Mouse (Mus musculus) CD4-positive helper T cell, adult 2 months (primary cell): ENCODE results near the gene Cldn10.
A peak's percentile ranks its signal among the peaks of the same experiment; 100 is the strongest.

ENCODE experiments used
- DNase-seq: peaks from one replicate; pipeline ENCODE4 v3.0.0-alpha.2; 2012; ENCODE audit warnings: low read depth, missing footprints, low spot score

The Cldn10 gene

GRCm38 (mm10) chr14:118827283-118827904 lies 39.7 kb downstream of the Cldn10 start:
- DNase-seq = no peak

DNA sequence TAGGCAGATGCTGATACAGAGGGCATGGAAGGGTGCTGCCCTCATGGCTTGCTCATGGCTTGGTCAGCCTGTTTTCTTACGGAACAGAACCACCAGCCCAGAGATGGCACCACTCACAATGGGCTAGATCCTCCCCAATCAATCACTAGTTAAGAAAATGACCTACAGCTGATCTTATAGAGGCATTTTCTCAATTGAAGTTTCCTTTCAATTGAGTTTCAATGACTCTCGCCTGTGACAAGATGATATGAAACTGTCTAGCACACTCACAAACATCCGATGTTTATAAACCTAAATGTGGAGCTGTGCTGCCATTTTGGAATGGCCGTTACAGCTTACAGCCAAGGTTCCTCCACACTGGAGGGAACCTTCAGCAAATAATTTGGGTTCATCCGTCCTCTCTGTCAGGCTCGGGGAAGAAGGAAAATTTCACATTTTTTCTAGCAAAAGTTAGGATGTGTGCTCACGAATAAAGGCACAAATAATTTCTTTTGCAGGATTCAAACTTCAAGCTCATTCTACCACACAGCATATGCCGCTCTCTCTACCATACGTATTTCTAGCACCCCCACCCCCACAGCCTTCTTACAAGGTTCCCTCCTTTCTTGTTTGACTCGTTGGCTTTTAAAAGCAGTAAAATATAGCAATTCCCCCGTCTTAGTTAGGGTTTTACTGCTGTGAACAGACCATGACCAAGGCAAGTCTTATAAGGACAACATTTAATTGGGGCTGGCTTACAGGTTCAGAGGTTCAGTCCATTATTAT lies 41.8 kb downstream of the Cldn10 start:
- DNase-seq = no peak

DNA sequence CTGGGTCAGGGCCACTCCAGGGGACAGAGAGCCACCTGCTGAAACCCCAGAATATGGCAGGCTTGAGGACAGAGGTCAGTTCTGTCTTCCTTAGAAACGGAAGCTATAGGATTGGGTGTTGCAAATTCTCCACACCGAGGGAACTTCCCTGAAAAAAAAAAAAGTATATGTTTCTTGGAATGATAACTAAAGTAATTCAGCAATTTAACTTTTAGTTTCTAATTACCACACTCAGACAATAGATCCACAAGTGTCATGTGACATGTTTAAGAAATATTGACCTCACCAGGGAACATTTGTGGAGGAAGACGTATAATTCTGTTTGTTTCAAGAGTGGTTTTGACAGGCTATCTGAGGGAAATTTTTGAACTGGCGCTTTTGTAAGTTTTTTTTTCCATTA lies 43.9 kb downstream of the Cldn10 start:
- DNase-seq = no peak

DNA sequence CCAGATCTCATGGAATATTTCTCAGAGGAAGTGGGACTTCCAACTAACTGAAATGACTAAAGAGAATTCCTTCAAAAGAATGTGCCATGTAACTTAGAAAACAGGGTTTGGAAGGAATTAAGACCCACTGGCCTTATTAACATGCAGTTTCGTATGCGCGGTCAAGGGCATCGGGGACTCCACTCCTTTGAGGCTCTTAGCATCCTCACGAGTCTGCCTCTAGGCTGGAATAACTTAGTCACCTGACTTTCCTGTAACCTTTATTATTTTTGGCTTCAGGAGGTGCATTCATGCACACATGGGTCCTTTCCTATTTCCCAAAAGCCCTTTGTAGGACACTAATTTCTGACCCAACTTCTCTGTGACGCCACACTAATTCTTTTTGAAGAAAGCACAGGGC lies 45.5 kb downstream of the Cldn10 start:
- DNase-seq = no peak

GRCm38 (mm10) chr14:118834313-118834712 lies 46.6 kb downstream of the Cldn10 start:
- DNase-seq = peak; percentile 83

DNA sequence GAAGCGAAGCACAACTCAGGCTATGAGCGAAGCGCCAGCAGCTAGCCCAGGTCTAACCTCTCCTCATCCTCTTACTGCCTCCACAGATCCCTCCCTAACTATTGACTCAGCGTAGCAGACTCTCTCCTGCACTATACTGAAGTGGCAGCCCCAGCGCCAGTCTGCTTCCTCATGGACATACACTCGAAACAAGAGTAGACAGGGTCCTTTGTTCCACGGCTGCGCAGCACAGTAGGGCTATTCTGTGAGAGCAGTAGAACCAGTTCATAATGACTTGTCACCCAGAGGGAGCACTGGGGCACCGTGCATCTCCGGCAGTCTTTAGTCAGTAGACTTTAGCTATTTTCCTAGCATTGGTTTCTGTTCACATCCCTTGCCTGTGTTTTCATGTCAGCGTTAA lies 48.4 kb downstream of the Cldn10 start:
- no peak for DNase-seq

- DNase-seq = no peak
These were observed 49.0 kb downstream of the Cldn10 start for GRCm38 (mm10) chr14:118836754-118837153.

- DNase-seq = no peak
These were observed 50.9 kb downstream of the Cldn10 start for GRCm38 (mm10) chr14:118838556-118839120.

DNA sequence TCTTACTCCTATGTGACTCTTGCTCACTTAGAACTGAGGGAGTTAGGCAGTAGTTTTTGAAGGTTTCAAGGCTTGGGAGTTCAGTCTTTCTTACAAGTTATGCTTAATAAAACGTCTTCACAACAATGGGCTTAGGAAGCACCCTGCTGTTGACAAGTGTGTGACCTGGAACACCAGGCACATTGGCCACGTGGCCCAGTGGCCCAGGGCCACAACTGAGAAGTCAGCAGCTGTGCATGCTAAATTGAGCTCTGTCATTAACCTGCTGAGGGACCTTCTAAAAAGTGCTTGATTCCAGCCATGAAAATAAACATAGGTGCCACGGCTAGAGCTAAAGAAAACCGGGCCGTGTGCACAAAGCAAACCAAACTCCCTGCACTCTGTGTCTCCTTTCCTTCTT lies 51.7 kb downstream of the Cldn10 start:
- no peak for DNase-seq

DNA sequence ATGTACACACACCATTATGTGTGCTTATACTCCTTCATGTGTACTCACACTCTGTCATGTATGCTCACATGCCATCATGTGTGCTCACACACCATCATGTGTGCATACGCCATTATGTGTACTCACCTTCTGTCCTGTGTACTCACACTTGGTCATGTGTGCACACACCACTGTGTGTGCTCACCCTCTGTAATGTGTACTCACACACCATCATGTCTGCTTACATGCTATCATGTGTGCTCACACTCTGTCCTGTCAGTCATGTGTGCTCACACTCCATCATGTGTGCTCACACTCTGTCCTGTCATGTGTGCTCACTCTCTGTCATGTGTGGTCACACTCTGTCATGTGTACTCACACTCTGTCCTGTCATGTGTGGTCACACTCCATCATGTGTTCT lies 52.3 kb downstream of the Cldn10 start:
- no peak for DNase-seq

GRCm38 (mm10) chr14:118842353-118842752 lies 54.6 kb downstream of the Cldn10 start:
- DNase-seq = no peak

DNA sequence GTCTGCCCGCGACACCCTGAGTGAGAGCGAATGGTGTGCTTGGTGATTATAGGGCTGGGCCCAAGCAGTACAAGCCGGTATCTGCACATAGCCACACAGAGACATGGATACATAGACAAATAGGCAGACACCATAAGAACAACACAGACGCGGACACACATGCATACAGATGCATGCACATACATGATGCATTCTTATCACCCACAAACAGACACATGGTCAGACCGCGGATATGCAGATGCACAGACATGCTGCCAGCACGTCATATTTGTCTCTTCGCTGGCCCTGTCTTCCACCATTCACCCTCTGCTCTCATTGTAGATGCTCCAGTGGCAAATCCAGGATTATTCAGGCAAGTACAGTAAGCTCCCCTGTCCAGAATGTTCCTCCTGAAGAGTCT lies 59.1 kb downstream of the Cldn10 start:
- DNase-seq = no peak

DNA sequence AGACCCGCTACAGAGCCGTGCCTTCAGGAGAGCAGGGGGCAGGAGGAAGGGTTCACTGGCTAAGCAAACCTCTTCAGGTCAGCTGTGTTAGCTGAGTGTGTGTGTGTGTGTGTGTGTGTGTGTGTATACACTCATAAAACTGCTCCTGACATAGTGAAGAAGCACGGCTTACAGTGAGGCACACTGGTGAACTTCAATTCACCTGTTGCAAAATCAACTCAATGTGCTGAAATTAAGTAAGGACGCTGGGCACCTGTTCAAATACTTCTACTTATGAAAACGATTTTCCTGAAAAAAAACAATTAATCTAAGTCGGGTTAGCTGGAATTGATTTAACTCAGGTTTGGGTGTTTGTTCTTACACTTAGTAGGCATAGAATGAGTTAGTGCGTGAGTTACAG lies 60.5 kb downstream of the Cldn10 start:
- DNase-seq = no peak

GRCm38 (mm10) chr14:118850011-118850695 lies 62.4 kb downstream of the Cldn10 start:
- peak; percentile 18 for DNase-seq

DNA sequence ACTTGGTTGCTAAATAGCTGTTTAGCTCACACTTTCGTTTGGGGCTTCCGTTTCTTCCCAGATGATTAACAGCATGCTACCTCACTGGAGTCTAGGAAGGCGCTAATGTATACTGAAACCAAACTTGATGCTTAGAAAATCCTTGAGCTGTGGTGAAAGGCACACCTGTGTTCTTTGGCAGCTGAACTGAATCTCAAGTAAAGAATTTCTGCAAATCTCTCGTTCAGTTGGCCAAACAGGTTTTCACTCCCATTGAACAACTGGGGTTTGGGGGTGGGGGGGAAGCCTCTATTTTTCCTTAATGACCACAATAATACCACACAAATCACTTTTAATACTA lies 63.0 kb downstream of the Cldn10 start:
- DNase-seq = peak; percentile 23

GRCm38 (mm10) chr14:118851496-118852107 lies 63.9 kb downstream of the Cldn10 start:
- DNase-seq = no peak

GRCm38 (mm10) chr14:118854371-118855114 lies 66.8 kb downstream of the Cldn10 start:
- DNase-seq = peak; percentile 32

DNA sequence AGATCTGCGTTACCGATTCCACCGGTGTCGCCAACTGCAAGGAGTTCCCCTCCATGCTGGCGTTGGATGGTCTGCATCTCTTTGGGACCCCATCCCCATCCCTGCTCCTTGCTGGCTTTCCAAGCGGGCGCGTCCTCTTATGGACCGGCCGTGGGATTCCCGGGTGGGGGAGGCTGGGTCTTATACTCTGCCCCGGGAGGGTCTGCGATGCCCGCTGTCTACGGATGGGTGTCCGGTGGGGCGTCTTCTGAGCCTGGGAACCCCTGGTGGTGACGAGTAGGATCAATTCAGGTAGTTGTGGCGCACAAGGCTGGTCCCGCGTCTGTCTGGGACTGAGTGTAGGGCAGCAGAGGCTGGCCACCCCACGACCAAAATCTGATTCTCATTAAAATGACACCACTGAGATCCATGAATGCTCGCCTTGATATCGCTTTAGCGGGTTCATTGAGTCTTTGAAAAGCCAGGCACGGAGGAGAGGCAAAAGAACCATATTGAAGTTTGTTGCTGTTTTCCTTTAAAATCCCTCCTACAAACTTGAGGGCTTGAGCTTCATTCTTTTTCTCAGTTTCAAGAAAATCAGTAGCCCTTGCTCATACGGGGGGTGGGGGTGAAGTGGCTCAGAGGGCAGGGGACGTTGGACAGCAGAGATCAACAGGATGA lies 67.6 kb downstream of the Cldn10 start:
- peak; percentile 42 for DNase-seq

- no peak for DNase-seq
These were observed 68.9 kb downstream of the Cldn10 start for GRCm38 (mm10) chr14:118856563-118856962.

DNA sequence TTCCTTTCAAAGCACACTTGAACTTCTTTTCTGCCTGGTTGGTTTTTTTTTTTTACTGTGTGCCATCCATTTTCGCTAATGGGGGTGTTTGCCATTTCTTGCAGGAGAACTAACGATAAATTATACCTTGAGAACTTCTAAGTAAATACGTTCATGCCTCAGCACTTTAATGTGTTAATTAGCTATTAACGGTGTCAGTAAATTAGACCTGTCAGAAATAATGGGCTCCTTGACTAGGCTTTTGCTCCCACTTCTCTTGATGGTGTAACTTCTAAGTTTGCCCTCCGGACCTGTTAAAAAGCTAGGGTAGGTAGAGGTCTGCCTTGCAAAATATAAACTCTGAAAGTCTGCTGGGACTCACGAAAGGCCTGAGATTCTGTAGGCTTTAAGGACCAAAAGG lies 70.6 kb downstream of the Cldn10 start:
- DNase-seq = no peak

DNA sequence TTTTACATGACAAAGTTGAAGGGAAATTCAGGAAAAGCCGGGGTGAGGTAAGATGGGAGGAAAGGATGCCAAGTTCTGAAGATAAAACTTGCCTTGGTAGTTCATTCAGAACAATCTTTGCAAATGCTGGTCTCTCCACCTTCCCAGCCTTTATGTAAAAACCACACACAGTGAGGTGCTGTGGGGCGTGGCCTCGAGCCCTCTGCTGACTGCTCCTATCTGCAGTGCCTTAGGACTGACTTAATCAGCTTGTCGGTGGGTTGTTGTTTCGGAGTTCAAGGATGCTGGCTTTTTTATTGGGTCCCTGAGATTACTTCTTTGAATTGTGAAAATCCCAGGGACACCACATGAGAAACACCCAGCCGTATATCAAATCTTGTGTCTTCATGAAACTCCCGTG lies 74.5 kb downstream of the Cldn10 start:
- DNase-seq = peak; percentile 37
